Mouse (Mus musculus): Measurements from ENCODE around the gene Gm11563.

DNA sequence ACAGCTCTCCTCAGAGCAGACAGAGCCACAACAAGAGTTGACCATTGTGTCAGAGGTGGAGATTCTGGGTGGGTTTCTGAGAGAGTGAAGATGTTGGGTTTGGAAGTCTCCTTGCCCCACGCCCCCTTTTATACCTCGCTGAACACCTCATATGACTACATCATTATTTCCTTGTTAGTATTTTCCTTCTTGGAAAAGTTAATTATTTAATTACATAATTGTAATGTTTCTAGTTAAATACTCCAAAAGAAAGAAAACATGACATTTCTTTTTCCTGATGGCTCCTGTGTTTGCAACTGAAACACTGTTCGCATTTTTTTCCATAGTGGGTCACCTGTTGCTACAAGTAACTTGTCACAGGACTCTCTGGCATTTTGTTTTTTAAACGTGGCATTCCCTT, 30.6 kb downstream of the Gm11563 start, which contains the start of gene Krtap4-1:
- TF ChIP-seq CTCF (IDR thresholded peaks at IDR 0.05; ENCODE audit: borderline replicate concordance, insufficient read depth, low read depth, low read length), result no peak
- no peak for TF ChIP-seq POLR2A (IDR thresholded peaks at IDR 0.05; ENCODE audit: borderline replicate concordance, insufficient read depth, low read length)

Data from cerebellum, adult 2 months (tissue).